ENCODE assay signal across 14 mouse cellular contexts in genomic region chr1:189664061-189664872, GRCm38 (mm10).
"Had no signal": no experiment of that assay in that cellular context is flagged by ENCODE, and none has a peak within 500 bp of the region (broad histone marks: within the 10 kb centered on the region; RNA-seq: fewer than 3 reads in every experiment).

No protein-coding gene starts in this region.

- DNase-seq: kidney, postnatal 10 days; kidney, postnatal 4 days; lung, embryonic 14.5 days; lung, postnatal 10 days; right cerebral cortex, postnatal 14 days; thymus, postnatal 36 days had no signal

- H3K4me3 ChIP-seq: layer of hippocampus, adult 2 months; limb, embryonic 15.5 days; liver, embryonic 12.5 days; megakaryocyte, embryonic 14.5 days; midbrain, embryonic 15.5 days; neural tube, embryonic 13.5 days had no signal

- H3K4me2 ChIP-seq: limb, embryonic 15.5 days; liver, embryonic 12.5 days; lung, embryonic 14.5 days; midbrain, embryonic 11.5 days; midbrain, embryonic 15.5 days; neural tube, embryonic 13.5 days had no signal

- ATAC-seq: liver, embryonic 12.5 days; midbrain, embryonic 15.5 days had no signal

- H3K4me1 ChIP-seq: limb, embryonic 15.5 days; liver, embryonic 12.5 days; megakaryocyte, embryonic 14.5 days; midbrain, embryonic 15.5 days; neural tube, embryonic 13.5 days had no signal

- H3K36me3 ChIP-seq: midbrain, embryonic 15.5 days had no signal

- H3K27ac ChIP-seq: layer of hippocampus, adult 2 months; limb, embryonic 15.5 days; liver, embryonic 12.5 days; macrophage; midbrain, embryonic 15.5 days; neural tube, embryonic 13.5 days had no signal

- H3K9me3 ChIP-seq: limb, embryonic 15.5 days; liver, embryonic 12.5 days; megakaryocyte, embryonic 14.5 days; midbrain, embryonic 15.5 days; neural tube, embryonic 13.5 days had no signal

- H3K27me3 ChIP-seq: limb, embryonic 15.5 days; liver, embryonic 12.5 days; megakaryocyte, embryonic 14.5 days; midbrain, embryonic 15.5 days; neural tube, embryonic 13.5 days had no signal

- H3K9ac ChIP-seq: limb, embryonic 15.5 days; liver, embryonic 12.5 days; lung, embryonic 14.5 days; midbrain, embryonic 15.5 days; neural tube, embryonic 13.5 days had no signal
